Mouse (Mus musculus) cerebellum, postnatal 25 days (tissue): ENCODE data around the gene Rnf17.

ENCODE experiments used
- DNase-seq, 2 experiments: peaks; one replicate each; pipeline ENCODE4 v3.0.0; 2021; ENCODE audit warnings: mixed read lengths in 2 of 2

Rnf17 gene

DNA sequence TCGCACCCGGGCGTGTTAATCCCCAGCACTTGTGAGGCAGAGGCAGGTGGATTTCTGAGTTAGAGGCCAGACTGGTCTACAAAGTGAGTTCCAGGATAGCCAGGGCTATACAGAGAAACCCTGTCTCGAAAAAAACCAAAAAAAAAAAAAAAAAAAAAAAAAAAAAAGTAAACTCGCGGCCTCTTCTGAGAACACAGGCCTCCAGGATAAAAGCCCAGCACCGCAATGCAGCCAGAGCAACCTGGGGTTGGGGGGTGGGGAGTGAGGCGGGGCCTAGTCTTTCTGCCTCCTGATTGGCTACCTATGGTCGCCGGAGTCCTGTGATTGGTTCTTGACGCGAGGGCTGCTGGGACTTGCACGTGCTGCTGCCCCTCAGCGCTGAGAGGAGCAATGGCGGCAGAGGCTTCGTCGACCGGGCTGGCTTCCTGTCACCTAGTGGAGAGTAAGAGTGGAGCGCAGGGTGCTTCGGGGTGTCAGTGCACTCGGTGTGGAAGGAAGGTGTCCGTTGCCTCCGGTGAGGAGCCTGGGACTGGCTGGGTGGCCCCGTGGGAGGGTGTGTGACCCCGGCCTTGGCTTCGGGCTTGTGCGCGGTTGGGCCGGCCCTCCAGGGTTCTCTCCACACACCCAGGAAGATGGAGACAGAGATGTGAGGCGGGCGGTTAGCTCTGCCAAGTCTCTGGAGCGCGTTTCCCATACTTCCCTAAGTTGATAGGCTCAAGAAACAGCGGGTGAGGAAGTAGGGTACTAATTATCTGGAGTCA, at the start of gene Rnf17:
TSS of gene Rnf17 (plus strand) at position 271 of the 761 bp plus-strand sequence.
- DNase-seq, result no peak

DNA sequence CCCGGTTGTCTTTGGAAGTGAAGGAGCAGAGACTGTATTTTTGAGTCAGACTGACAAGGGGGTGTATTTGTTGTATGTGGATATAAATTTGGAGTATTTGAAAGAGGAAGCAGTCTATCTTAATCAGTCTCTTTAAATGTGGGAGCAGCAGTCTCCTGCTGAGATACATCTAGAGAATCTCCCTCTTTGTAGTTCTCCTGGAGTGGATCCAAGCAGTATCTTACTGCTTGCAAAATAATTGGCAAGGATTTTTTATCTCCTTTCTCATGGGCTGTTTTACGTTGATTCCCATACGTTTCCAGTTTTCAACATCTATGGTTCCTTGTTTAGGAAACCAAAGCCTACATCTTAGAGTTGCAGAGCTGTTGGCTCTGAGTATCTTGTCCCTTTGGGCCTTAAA, 47.6 kb upstream of the Rnf17 start:
- DNase-seq, result no peak

DNA sequence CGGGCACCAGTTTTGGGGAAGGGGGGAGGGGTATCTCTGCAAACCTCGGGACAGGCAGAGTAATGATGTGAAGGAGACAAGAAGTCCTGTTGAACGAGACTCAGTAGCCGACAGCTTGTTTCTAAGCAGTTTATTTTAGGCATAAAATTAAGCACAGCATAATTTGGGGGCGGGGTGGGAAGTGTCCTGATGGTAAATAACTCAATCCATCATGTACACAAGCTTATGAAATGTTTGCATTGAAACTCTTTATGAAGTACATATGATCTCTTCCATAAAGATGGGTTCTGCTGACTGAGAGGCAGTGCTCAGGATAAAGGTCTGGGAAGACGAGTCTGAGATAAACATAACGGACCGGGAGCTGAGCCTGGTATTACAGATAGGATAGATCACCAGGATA, 47.0 kb upstream of the Rnf17 start:
- no peak for DNase-seq

DNA sequence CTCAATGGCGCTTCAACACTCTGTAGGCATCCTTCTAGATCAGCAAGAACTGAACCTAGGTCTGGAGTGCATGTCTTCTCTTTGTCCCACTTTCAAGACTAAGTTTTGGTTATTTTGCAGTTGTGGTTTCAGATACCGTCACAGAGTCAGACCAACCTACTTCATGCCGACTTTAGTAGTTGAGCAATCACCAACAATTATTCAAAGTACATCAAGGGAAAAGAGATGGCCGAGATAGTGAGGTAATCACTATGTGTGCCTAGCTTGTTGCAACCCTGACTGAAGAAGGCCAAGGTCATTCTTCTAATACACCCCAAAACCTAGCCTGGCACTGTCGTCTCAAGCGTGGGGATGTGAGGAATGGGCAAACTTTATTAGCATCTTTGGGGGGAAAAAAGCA, 46.2 kb upstream of the Rnf17 start:
- no peak for DNase-seq

DNA sequence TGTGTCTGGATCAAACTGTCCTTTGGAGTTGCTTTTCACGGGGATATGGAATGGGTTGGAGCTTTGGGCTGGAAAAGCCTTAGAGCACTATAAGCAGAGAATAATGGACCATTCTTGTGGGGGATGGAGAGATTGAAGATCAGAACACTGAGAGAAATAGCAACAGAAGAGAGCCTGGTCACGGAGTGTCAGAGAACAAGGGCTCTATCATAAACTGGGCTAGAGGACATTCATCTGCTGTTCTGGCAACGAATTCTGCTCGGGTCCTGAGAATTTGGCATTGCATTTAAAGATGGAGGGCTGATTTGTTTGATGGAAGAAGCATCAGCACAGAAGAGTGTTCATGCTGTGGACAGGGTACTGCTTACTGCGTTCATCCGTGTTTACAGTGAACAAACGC, 44.0 kb upstream of the Rnf17 start:
- DNase-seq, result no peak

DNA sequence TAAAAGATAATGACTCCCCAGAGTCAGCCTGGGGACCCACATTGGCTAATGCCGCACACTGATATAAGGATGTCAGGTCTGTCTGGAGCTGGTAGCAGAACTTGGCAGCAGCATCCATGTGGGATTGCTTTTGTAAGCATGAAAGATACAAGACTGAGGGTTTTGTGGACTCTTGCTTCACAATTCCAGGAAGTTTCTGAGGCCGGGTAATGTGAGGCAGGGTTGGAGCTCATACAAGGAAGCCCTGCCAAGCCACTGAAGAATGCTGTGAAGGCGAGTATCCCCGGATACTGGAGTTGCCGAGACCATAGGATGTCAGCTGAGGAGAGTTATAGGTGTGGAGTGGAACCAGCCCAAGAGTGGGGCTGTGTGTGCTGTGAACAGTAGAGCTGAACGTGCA, 43.2 kb upstream of the Rnf17 start:
- DNase-seq, result no peak

DNA sequence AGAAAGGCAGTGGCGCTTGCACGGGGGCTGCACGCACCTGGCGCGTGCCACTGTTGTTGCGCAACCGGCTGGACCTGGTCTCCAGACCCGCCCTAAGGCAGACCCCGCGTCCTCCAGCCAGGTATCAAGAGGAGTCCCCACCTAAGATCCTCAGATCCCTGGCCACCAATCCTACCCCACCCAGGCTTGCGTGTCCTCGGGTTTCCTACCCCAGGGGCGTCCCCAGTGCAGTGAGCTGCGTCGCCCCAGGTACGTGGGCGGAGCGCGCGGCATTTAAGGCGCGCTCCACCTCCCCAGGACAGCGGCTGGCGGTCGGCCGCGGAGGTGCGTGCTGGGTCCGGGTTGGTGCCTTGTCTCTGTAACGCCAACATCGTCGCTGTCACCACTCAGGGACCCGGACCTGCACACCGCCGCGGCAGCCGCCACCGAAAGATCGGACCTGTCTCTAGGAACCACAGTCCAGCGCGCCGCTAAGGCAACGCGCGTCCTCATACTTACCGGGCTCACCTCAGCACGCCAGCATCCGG, 37.6 kb upstream of the Rnf17 start, which contains the start of gene Atp12a:
TSS of gene Atp12a (plus strand) at position 358 of the 527 bp plus-strand sequence.
- no peak for DNase-seq

DNA sequence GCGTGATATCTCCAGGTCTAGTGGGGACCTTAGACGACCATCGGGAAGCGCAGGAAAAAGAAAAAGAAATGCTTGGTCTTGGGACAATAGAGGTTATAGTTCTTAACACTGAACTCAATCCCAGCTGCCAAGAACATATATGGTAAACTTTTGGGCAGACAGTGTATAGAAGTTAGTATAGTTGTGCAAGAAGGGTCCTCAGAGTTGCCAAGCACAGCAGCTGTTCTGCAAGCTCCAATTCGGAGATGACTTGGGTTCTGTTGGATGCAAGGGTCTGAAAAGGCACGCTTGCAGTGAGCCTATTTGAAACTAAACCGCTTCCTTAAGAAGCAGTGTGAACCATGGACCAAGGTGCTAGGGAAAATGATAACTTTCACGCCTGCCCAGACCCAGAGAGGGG, 37.1 kb upstream of the Rnf17 start:
- DNase-seq, result no peak

DNA sequence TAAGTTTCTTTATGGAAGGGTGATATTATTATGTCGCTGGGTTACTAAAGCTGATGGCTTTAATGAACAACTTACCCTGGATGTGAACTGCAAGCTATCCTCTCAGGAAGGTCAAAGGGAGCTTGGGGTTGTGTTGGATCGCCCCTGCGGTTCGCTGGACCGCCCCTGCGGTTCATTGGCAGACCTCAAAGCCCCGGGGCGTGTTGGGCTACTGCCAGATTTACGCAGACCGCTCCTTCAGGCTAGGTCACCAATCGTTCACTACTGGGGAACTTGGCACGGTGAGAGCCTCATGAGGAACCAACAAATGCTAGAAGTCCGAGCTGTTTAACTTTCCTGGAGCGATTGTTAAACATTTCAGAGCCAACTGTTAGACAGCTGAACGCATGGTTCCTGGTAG, 35.7 kb upstream of the Rnf17 start:
- peak in 1 of 2 experiments; percentile 20 for DNase-seq

DNA sequence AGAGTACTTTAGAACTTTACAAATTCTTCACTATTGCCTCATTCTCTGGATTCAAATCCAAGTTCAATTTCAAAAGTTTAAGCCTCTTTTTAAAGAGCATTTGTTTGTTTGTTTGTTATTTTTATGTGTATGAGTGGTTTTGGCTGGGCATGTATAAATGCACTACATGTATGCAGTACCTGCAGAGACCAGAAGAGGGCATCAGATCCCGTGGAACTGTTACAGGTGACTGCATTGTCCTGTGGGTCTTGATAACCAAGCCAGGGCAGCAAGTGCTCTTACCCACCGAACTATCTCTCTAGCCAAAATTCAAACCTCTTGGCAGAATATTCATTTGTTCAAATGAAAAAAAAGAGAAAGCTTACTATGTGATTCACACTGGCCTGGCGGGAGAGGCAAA, 33.5 kb upstream of the Rnf17 start:
- peak in 1 of 2 experiments; percentile 41 for DNase-seq

DNA sequence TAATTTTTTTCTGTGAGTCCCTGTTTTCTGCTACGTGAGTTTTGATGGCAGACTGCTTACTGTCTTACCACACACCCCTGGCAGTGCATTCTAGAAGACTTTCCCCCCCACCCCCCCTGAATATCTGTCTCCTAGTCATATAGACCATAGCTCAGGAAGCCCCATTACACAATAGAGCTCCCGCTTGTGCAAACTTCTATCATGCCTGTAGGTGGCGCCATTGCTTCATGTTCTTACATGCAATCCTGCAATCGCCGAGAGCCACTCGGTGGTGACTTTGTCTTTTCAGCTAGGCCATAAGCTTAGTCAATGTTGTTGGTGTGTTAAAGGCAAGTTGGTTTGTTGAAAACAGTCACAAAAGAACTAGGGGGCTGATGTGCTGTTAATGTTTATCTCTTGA, 26.6 kb upstream of the Rnf17 start:
- peak; percentile 81 to 90 for DNase-seq

DNA sequence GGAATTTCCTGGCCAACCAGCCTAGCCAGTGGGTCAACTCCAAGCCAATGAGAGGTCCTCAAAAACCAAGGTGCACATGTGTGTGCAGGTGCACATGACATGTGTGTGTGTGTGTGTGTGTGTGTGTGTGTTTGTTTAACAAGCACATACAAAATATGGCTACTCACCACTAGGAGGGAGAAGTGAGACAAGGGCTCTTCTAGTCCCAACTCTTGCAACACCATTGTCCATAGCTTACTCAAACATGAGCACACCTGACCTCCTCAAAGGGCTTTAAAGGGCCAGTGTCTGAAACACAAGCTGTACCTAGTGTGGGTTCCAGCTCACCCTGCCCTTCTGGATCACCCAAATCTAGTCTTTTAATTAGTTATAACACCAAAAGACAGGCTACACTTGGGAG, 24.6 kb upstream of the Rnf17 start:
- no peak for DNase-seq

DNA sequence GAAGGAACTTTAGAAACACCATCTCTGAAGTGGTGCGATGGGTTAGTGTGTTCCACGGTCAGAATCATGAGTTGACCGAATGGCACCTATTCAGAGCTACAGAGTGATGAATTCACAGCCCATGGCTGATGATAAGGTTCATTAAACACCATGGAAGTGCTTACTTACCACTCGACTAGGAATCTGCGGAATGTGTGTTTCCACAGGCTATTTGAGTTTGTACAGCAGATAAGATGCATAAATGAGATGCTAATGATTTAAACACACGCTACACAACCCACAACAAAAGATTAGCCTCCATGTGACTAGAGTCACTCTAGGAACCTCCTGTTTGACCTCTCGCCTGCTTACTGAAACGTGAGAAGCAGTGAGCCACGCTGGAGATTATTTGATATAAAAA, 23.0 kb upstream of the Rnf17 start:
- DNase-seq, result no peak

DNA sequence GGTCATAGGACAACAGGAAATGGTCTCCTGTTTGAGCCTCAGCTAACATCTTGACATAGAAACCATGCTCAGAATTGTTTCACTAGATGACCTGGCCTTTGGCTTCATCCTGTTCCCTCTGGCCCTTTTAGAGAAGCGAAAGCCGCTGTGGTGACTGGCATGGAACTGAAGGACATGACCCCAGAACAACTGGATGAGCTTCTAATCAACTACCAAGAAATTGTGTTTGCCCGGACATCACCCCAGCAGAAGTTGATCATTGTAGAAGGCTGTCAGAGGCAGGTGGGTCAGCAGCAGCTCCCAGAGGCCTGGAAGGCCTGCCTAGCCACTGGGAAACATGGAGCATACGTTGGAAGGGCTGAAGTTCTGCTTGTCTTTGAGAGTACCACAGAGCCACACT, 20.0 kb upstream of the Rnf17 start:
- DNase-seq, result no peak

DNA sequence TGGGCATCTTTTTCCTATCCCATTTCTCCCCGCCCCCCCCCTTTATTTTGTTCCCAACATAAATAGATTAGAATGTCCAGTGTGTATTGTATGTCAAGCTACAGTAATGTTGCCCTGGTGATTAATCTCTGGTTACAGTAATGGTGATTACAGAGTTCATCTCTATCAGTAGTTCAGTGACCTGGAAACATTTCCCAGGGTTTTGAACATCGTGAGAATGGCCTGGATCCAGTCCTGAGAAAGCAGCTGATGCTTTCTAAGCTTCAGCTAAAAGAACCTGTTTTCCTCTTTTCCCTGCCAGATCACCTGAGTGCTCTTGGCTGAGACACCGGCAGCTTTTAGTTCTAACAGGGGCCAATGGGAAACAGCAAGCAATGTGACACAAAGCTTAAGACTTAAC, 12.1 kb upstream of the Rnf17 start:
- DNase-seq, result peak; percentile 20 to 42

DNA sequence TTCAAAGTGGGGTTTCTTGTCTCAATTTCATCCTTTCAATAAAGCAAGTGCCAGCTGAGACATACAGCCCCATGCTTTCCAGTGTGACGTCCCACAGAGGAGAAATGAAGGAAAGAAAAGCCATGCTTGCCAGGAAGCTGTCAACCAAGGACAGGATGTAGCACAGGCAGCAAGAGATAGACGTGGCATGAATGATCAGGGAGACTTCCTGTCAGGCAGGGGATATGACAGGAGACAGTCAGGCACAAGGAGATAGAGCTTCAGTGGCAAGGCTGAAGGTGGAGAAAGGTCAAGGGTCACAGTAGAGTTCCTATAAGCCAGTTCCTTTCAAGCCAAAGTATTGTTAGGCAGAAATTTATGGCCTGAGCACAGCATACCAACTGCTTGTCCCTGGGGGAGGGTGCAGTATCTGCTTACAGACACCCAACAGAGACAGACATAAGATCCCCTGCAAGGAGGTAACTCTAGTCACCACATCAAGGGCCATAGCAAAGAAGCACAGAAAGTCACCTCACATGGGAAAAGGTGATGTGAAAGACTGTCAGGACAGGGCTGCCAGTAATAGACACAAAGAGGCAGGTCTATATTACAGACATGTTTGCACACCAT, 8.6 kb upstream of the Rnf17 start:
- no peak for DNase-seq

DNA sequence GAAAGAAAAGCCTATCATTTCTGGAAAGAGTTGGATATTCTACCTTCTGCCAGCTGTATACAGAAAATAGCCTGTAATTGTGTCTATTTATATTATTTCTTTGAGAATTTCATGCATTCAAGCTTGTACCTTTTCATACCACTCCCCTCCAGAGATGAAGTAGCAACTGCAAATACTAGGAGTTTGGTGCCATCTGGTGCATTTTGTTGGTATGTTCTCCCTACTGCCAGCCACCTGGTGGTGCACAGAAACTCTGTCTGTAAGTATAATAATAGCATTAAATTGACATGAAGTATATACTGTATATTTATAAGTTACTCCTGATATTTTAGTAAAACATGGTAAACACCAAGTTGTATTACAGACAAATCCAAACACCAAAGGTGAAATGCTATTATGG, 4.4 kb upstream of the Rnf17 start:
- DNase-seq, result peak in 1 of 2 experiments; percentile 50

DNA sequence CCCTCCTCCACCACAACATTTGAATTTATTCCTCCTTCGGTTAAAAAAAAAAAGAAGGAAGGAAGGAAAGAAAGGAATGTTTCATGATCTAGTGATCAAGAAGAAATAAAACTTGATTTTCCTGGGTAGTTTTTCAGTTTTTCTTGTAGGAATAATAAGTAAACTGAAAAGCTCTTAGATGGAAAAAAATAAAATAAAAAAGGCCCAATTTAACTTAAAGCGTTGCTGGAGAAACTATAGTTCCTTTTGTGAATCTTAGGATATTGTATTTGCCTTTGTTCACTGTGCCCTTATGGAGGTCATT, 643 bp downstream of the Rnf17 start:
- DNase-seq, result no peak

DNA sequence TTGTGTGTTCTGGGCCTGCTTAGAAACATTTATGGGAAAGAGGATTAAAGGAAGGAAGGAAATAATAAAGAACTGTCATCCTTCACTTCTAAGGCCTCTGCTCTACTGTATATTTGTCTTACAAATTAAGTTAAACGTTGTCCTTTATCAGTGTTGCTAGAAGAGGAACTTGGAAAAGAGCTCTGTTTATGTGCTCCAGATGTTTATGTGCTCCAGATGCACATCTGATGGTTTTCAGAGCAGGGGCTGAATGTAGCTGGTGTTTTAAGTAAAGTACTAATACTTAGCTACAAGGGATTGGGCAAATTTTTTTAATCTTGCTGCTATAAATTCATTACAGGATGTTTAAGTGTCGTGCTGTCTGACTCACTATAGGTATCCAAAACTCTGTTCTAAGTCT, 59.7 kb downstream of the Rnf17 start:
- no peak for DNase-seq

DNA sequence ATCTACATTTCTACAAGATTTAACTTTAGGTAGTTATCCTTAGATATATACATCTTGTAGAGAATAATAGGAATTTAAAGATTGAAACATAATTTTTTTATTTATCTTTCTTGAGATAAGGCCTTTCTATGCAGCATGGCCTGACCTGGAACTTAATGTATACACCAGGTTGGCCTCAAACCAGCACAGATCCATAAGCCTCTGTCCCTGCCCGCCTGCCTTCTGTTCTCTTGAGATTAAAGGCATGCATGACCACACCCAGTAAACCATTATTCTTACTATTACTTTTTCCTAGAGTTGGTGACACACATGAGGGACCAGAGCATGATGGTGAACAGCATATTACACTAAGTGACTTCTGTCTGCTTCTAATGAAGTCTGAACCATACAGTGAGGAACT, 60.3 kb downstream of the Rnf17 start:
- no peak for DNase-seq

DNA sequence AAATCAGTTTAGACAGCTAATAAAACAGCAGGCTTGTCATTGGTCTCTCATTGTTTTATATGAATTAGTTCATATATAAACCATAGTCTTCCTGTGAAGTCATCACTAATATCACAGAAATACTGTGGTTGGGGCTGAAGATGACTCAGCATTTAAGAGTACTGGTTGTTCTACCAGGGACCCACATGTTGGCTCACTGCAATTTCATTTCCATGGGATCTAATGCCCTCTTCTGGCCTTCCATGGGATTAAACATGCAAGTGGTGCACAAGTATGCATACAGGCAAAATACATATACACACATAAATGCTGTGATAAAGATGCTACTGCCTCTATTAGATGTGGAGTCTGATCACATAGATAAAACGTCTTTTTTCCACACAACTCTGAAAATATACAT, 65.8 kb downstream of the Rnf17 start:
- DNase-seq, result no peak

DNA sequence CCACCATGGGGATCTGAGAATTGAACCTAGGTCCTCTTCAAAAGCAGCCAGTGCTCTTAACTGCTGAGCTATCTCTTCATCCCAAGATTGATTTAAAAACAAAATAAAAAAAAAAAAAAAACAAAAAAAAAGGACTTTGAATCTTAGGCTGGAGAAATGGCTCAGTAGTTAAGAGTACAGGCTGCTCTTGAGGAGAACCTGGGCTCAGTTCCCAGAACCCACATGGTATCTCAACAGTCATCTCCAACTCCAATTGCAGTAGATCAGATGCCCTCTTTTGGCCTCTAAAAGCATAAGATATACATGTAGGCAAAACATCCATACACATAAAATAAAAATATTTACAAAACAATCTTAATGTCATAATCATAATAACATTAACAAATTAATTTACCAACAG, 87.4 kb downstream of the Rnf17 start:
- DNase-seq, result peak in 1 of 2 experiments; percentile 6

DNA sequence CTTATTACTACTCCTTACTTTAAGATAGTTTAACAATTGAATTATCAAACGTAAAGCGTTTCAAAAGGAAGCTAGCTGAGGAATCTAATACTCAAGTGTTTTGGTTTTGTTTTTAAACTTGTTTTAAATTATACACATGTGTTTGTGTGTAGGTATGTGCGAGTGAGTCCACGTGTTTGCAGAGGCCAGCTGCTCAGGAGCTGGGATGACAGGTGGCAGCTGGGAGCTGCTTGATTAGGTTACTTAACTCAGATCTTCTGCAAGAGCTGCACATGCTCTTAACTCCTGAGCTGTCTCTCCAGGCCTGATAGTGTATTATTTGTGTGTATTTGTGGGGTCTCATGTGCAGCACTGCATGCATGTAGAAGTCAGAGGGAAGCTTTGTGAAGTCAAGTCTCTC, 100.0 kb downstream of the Rnf17 start:
- no peak for DNase-seq

DNA sequence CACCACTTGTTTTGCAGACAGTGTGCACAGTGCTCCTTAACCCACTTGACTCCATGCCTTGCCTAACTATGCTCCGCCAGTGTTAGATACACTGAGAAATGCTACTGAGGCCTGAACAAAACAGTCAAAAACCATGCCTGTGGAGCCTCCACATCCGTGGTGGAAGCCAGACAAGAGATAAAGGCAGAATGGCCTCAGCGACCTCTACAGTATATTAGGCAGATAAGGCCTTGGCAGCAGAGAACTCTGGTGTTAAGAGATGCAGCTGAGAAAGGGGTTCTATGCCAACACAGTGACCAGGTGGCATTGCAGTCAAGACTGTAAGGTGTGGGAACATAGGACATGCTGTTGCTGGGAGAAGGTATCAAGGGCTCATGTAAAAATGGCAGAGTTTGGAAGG, 104.4 kb downstream of the Rnf17 start:
- no peak for DNase-seq

DNA sequence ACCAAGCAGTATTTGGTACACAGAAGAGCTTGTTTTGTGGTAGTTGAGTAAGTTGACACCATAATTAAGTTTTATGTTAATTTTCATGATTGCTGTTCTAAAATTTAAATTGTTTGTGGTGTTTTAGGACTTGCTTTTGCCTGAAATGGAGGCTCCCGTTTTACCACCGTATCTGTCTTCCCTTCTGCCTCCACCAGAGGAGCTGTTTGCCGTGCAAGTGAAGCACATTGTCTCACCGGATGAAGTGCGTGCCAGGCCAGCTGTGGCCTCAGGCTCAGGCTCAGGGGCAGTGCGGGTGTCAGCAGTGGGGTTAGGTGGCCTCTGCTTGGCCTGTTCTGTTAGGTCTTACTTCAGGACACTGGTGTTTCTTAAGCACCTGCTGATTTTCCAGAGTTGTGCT, 109.7 kb downstream of the Rnf17 start:
- DNase-seq, result peak in 1 of 2 experiments; percentile 14
